Mouse (Mus musculus): ENCODE measurements at regions not wholly inside any gene's neighbourhood (a gene's known extent, or its start where the extent isn't known, plus 50 kb on each side); places are given as distances from the start of the nearest gene placed in this dataset.

GRCm38 (mm10) chr1:92299041-92299440 is 103.5 kb upstream of the Hdac4 start:
- no peaks in the 10 kb centered on the region for H3K9me3 ChIP-seq
- H3K4me3 ChIP-seq = no peak overlapping the region
- no peak for DNase-seq (ENCODE audit: low spot score)
- H3K36me3 ChIP-seq = no peaks in the 10 kb centered on the region
- no peaks in the 10 kb centered on the region for H3K4me1 ChIP-seq
- no peak overlapping the region for H3K27ac ChIP-seq
- H3K27me3 ChIP-seq (ENCODE audit: insufficient read depth, poor library complexity, severe bottlenecking) = 0 out of 2 replicates have a peak, but pooled peaks cover 4% of the 10 kb centered on the region
- 67% methylated on average over 7 of the region's 7 CpGs for WGBS

- 87% methylated on average over 7 of the region's 7 CpGs for WGBS
- H3K9me3 ChIP-seq = no peaks in the 10 kb centered on the region
- H3K27me3 ChIP-seq (ENCODE audit: insufficient read depth, poor library complexity, severe bottlenecking) = no peaks in the 10 kb centered on the region
Measured at GRCm38 (mm10) chr1:92292681-92293380, 97.3 kb upstream of the Hdac4 start.

GRCm38 (mm10) chr1:92286966-92287342 is 91.5 kb upstream of the Hdac4 start:
- Histone ChIP-seq H3K4me1 (no peaks in the 10 kb centered on the region), H3K36me3 (no peaks in the 10 kb centered on the region), H3K9me3 (no peaks in the 10 kb centered on the region), H3K27ac (no peak overlapping the region), H3K27me3 (ENCODE audit: insufficient read depth, poor library complexity, severe bottlenecking) (no peaks in the 10 kb centered on the region), H3K4me3 (no peak overlapping the region)
- no peak for DNase-seq (ENCODE audit: low spot score)
- 73% methylated on average over 1 of the region's 1 CpGs for WGBS

More at GRCm38 (mm10) chr1:92292681-92293380, 97.3 kb upstream of the Hdac4 start:
- no peaks in the 10 kb centered on the region for H3K4me1 ChIP-seq
- no peak overlapping the region for H3K4me3 ChIP-seq
- DNase-seq (ENCODE audit: low spot score) = no peak
- H3K27ac ChIP-seq = no peak overlapping the region
- no peaks in the 10 kb centered on the region for H3K36me3 ChIP-seq

DNA sequence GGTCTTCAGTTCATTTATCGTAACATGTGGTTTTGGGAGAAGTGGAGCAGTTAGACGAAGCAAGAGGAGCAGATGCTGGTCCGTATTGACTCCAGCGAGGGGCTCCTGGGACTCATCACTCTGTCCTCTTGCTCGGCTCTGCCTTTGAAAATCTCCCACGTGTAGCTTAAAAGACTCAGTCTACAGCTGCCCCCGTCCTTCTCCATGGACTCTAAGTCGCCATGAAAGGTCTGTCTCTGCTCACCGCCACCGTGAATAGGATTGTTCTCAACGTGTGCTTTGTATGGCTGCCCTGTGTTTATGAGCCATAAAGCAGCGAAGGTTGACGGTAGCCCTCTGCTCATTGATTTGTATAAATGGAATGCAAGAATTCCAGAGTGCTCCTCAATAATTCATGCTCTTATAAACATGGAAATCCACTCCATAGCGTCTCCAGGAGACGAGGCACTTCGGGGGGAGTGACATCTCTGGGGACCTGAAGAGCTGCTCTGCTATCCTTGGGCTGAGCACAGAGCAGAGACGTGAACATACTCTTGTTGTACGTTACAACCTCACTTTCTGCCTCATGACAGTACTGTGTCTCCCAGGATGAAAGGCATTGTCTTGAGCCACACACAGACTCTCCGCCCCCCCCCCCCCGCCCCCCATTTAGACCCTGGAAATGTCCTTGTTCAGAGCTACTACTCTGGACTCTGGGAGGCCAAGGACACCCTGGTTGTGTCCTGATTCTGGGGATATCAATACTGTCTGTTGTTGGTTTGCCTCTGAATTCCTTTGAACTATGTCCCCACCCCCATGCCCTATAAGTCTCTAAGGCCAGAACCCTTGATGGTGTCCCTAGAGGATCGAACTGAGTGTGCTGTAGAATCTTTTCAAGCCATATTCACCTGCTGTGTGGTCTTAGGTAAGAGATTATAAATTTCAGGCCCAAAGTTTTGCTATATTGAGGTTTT is 90.8 kb upstream of the Hdac4 start:
- no peak for DNase-seq (ENCODE audit: low spot score)
- no peaks in the 10 kb centered on the region for H3K4me1 ChIP-seq
- H3K36me3 ChIP-seq = no peaks in the 10 kb centered on the region
- no peak overlapping the region for H3K4me3 ChIP-seq
- 76% methylated on average over 21 of the region's 21 CpGs for WGBS
- no peaks in the 10 kb centered on the region for H3K9me3 ChIP-seq
- no peaks in the 10 kb centered on the region for H3K27me3 ChIP-seq (ENCODE audit: insufficient read depth, poor library complexity, severe bottlenecking)
- H3K27ac ChIP-seq = no peak overlapping the region

GRCm38 (mm10) chr1:92284155-92284554 is 88.7 kb upstream of the Hdac4 start:
- no peak overlapping the region for H3K27ac ChIP-seq

GRCm38 (mm10) chr1:92277199-92277747 is 81.8 kb upstream of the Hdac4 start:
- no peaks in the 10 kb centered on the region for H3K9me3 ChIP-seq
- no peaks in the 10 kb centered on the region for H3K36me3 ChIP-seq
- no peaks in the 10 kb centered on the region for H3K4me1 ChIP-seq
- H3K4me3 ChIP-seq = no peak overlapping the region
- no peaks in the 10 kb centered on the region for H3K27me3 ChIP-seq (ENCODE audit: insufficient read depth, poor library complexity, severe bottlenecking)
- H3K27ac ChIP-seq = no peak overlapping the region
- 75% methylated on average over 5 of the region's 5 CpGs for WGBS
- DNase-seq (ENCODE audit: low spot score) = no peak

More at GRCm38 (mm10) chr1:92284155-92284554, 88.7 kb upstream of the Hdac4 start:
- H3K9me3 ChIP-seq = no peaks in the 10 kb centered on the region
- no peaks in the 10 kb centered on the region for H3K27me3 ChIP-seq (ENCODE audit: insufficient read depth, poor library complexity, severe bottlenecking)
- H3K4me1 ChIP-seq = no peaks in the 10 kb centered on the region
- H3K36me3 ChIP-seq = no peaks in the 10 kb centered on the region
- 68% methylated on average over 4 of the region's 4 CpGs for WGBS
- no peak overlapping the region for H3K4me3 ChIP-seq
- no peak for DNase-seq (ENCODE audit: low spot score)

- H3K4me1 ChIP-seq = peaks cover 12% of the 10 kb centered on the region
- DNase-seq (ENCODE audit: low spot score) = no peak
- no peak overlapping the region for H3K27ac ChIP-seq
- no peak overlapping the region for H3K4me3 ChIP-seq
- H3K36me3 ChIP-seq = no peaks in the 10 kb centered on the region
- 67% methylated on average over 1 of the region's 1 CpGs for WGBS
- H3K9me3 ChIP-seq = no peaks in the 10 kb centered on the region
- H3K27me3 ChIP-seq (ENCODE audit: insufficient read depth, poor library complexity, severe bottlenecking) = no peaks in the 10 kb centered on the region
Measured at GRCm38 (mm10) chr1:92275388-92275787, 79.9 kb upstream of the Hdac4 start.

GRCm38 (mm10) chr1:92273760-92274159 is 78.3 kb upstream of the Hdac4 start:
- H3K36me3 ChIP-seq = no peaks in the 10 kb centered on the region
- whole genome bisulfite sequencing = 76% methylated on average over 2 of the region's 2 CpGs
- no peak overlapping the region for H3K27ac ChIP-seq
- no peaks in the 10 kb centered on the region for H3K9me3 ChIP-seq
- H3K4me1 ChIP-seq = peaks cover 17% of the 10 kb centered on the region
- H3K27me3 ChIP-seq (ENCODE audit: insufficient read depth, poor library complexity, severe bottlenecking) = no peaks in the 10 kb centered on the region
- no peak for DNase-seq (ENCODE audit: low spot score)
- H3K4me3 ChIP-seq = no peak overlapping the region

DNA sequence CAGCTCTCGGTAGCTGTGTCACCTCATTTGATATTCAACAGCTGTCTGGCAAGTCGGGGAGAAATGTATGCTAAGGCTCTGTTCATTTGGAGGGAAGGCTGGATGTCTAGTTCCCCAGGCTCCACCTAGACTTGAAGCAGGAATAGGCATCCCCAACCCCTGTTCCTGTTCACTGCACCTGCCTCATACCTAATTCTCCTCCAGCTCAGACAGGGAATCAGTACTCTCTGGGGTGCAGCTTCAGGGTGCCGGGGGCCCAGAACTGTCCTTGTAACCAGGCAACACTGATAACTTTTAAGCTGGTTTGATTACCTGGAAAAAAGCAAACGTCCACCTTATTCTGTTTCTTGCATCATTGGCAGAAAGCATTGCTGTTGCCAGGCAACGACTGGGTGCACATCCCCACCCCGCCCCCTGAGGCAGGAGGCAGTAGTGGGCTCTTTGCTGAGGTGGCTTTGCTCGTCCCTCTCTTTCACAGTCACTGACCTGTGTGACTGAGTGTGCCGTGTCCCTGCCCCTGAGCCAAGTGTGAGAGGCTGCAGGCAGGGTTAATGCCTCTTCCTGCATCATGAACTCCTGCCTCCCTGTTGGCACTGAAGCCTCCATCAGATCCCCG is 76.3 kb upstream of the Hdac4 start:
- WGBS = 60% methylated on average over 9 of the region's 9 CpGs
- Histone ChIP-seq H3K27me3 (ENCODE audit: insufficient read depth, poor library complexity, severe bottlenecking) (no peaks in the 10 kb centered on the region), H3K27ac (no peak overlapping the region), H3K9me3 (no peaks in the 10 kb centered on the region), H3K4me1 (peaks cover 17% of the 10 kb centered on the region), H3K36me3 (no peaks in the 10 kb centered on the region), H3K4me3 (no peak overlapping the region)
- no peak for DNase-seq (ENCODE audit: low spot score)

GRCm38 (mm10) chr1:92270486-92271058 is 75.1 kb upstream of the Hdac4 start:
- Histone ChIP-seq H3K4me3 (no peak overlapping the region), H3K36me3 (no peaks in the 10 kb centered on the region), H3K27me3 (ENCODE audit: insufficient read depth, poor library complexity, severe bottlenecking) (no peaks in the 10 kb centered on the region), H3K4me1 (peaks cover 17% of the 10 kb centered on the region), H3K27ac (peak overlapping the region; percentile 43), H3K9me3 (no peaks in the 10 kb centered on the region)
- 36% methylated on average over 6 of the region's 6 CpGs for WGBS
- DNase-seq (ENCODE audit: low spot score) = no peak

DNA sequence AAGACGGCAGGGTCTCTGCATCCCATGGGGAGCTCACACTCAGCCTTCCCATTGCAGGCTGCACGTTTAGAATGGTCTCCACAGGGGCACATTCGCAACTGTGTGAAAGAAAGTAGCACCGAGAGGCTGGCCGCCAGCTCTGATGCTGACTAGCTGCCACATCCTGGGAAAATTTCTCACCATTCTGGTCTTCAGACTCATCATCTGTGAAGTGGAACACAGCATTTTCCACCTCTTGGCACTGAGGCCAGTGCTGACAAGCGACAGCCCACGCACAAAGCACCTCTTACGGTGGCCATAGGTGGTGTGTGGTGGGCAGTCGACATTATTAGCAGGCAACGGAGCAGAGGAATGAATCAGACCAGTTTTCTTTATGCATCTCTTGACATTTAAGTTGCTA is 74.0 kb upstream of the Hdac4 start:
- H3K36me3 ChIP-seq = no peaks in the 10 kb centered on the region
- peaks cover 22% of the 10 kb centered on the region for H3K4me1 ChIP-seq
- no peaks in the 10 kb centered on the region for H3K27me3 ChIP-seq (ENCODE audit: insufficient read depth, poor library complexity, severe bottlenecking)
- H3K9me3 ChIP-seq = no peaks in the 10 kb centered on the region
- WGBS = 65% methylated on average over 10 of the region's 10 CpGs
- H3K4me3 ChIP-seq = no peak overlapping the region
- H3K27ac ChIP-seq = no peak overlapping the region
- DNase-seq (ENCODE audit: low spot score) = no peak

- Histone ChIP-seq H3K36me3 (no peaks in the 10 kb centered on the region), H3K27me3 (ENCODE audit: insufficient read depth, poor library complexity, severe bottlenecking) (no peaks in the 10 kb centered on the region), H3K27ac (no peak overlapping the region), H3K9me3 (no peaks in the 10 kb centered on the region), H3K4me3 (no peak overlapping the region), H3K4me1 (peaks cover 5% of the 10 kb centered on the region)
- no peak for DNase-seq (ENCODE audit: low spot score)
- WGBS = 68% methylated on average over 4 of the region's 4 CpGs
Measured at GRCm38 (mm10) chr1:92264941-92265340, 69.4 kb upstream of the Hdac4 start.

Data from heart, embryonic 10.5 days (tissue).